Mouse (Mus musculus): ENCODE measurements around the gene Nrg4.
A peak's percentile ranks its signal among the peaks of the same experiment; 100 is the strongest.

The Nrg4 gene

GRCm38 (mm10) chr9:55322641-55323040 lies 4.0 kb downstream of the Nrg4 start:
- no peak for DNase-seq (ENCODE audit: low spot score in 2 of 2)

GRCm38 (mm10) chr9:55313619-55314261 lies 12.9 kb downstream of the Nrg4 start:
- no peak for DNase-seq (ENCODE audit: low spot score in 2 of 2)

GRCm38 (mm10) chr9:55311560-55311959 lies 15.1 kb downstream of the Nrg4 start:
- peak; percentile 25 to 74 for DNase-seq (ENCODE audit: low spot score in 2 of 2)

DNA sequence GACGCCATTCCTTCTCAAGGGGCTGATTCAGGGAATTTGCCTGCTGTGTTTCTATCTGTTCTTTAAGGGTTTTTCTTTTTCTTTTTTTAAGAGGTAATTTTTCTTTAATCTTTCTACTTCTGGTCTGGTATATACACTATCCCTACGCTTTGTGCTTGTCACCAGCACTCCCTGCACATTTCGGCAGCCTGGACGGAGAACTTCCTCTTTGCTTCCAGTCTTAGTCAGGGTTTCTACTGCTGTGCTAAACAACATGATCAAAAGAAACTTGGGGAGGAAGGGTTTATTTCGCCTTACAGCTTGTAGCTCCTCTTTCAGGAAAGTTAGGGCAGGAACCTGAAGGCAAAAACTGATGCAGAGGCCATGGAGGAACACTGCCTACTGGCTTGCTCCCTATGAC lies 18.2 kb downstream of the Nrg4 start:
- DNase-seq (ENCODE audit: low spot score in 2 of 2): no peak

- DNase-seq (ENCODE audit: low spot score in 2 of 2): no peak
Observed at GRCm38 (mm10) chr9:55307557-55307956, 19.1 kb downstream of the Nrg4 start.

- no peak for DNase-seq (ENCODE audit: low spot score in 2 of 2)
Observed at GRCm38 (mm10) chr9:55307066-55307465, 19.6 kb downstream of the Nrg4 start.

GRCm38 (mm10) chr9:55296221-55296620 lies 30.4 kb downstream of the Nrg4 start:
- DNase-seq (ENCODE audit: low spot score in 2 of 2): no peak

- DNase-seq (ENCODE audit: low spot score in 2 of 2): no peak
Observed at GRCm38 (mm10) chr9:55291966-55292365, 34.7 kb downstream of the Nrg4 start.

DNA sequence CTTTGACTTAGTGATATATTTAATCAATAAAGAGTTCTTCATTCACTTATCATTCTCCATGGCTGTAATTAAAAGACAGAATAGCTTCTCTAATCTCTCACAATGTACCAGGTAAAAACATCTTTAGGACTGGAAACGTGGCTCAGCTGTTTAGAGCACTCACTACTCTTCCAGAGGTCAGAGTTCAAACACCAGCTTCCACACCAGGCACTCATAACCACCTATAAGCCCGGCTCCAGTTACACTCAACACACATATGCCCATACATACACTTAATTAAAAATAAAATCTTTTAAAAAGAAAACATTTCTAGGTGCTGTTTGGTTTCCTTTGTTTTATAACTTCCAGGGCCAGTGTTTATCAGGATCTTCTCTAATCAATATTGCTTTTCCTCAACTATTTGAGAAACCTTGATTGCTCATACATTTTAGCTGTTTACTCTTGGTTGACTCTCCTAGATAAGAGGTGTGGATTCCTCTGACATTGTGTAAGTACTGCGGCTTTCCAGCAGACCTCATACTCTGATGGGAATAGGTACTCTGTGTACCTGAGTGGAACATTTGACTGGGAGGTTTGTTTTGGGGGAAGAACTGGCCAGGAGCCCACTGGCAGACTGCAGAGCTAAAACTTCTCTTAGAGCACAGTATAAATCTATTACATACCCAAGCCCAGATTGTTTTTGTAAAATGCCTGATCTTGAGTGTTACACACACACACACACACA lies 37.0 kb downstream of the Nrg4 start:
- no peak for DNase-seq (ENCODE audit: low spot score in 2 of 2)

DNA sequence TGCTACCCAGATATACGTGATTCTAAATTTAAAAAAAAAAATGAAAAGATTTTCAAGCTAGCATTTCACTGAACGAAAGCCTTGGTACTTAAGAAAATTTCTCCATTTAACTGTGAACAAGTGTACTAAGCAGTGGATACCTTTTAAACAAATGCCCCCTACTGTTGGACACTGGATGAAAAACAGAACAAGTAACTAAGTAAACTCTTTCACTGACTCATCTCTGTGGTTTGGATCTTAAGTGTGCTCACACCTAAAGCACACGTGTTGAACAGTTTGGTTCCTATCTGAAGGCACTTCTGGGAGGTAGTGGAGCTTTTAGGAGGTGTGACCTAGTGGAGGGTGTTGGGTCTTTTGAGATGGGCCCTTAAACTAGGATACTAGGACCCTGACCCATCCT lies 41.4 kb downstream of the Nrg4 start:
- DNase-seq (ENCODE audit: low spot score in 2 of 2): no peak

DNA sequence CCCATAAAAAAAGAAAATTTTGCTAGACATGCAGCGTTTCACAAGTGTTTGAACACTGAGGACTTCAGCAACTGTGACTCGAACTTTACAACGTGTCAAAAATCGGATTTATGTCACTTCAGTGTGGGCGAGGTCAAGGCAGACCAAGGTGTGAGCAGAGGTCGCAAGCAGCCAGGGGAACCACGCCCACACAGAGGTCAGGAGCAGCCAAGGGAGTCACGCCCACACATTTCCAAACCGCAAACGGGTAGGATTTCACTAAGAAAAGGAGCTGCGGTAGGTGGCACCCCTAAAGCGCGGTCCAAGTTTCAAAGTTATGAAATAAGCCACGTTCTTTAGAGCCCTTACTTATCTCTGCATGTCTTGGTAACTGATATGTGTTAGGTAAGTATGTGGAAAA lies 43.1 kb downstream of the Nrg4 start:
- DNase-seq (ENCODE audit: low spot score in 2 of 2): peak in 1 of 2 experiments; percentile 7

- DNase-seq (ENCODE audit: low spot score in 2 of 2): no peak
Observed at GRCm38 (mm10) chr9:55279114-55279825, 47.4 kb downstream of the Nrg4 start.

- no peak for DNase-seq (ENCODE audit: low spot score in 2 of 2)
Observed at GRCm38 (mm10) chr9:55277562-55277961, 49.1 kb downstream of the Nrg4 start.

DNA sequence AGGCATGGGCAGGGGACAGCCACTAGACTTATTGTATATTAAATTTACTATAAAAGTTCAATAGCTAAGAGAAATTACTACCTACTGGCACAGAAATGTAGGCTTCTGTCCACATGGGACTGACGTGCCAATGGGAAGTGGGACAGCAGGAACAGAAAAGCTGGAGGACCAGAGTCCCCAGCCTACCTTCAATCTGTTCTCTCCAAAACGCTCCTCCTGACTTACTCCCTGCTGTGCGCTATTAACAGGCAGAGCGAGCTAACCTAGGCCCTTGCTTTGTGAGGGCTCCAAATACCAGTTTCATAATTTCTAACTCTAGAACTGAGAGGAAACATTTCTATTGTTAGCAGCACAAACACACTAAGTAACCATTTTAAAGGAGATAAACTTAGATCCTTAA lies 52.7 kb downstream of the Nrg4 start:
- no peak for DNase-seq (ENCODE audit: low spot score in 2 of 2)

DNA sequence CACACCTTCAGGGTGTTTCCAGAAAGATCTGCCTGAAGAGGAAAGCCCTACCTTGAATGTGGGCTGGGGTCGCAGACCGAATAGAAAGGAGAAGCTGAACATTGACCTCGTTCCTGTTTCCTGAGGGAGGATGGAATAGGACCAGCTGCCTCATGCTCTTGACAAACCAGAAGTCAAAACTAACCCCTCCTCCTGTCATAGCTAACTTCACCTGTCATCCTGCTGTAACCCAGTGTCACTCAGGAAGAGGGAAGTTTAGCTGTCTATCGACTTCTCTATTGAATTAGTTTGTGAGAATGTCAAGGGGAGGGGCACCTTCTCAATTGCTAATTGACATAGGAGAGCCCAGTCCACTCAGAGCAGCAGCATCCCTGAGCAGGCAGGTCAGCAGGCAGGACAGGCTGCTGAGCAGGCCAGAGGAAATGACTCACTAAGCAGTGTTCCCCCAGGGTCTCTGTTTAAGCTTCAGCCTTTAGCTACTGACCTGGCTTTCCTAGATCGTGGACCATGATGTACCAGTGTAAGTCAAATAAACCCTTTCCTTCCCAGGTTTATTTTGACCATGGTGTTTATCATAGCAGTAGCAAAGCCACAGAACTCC lies 54.6 kb downstream of the Nrg4 start:
- no peak for DNase-seq (ENCODE audit: low spot score in 2 of 2)

DNA sequence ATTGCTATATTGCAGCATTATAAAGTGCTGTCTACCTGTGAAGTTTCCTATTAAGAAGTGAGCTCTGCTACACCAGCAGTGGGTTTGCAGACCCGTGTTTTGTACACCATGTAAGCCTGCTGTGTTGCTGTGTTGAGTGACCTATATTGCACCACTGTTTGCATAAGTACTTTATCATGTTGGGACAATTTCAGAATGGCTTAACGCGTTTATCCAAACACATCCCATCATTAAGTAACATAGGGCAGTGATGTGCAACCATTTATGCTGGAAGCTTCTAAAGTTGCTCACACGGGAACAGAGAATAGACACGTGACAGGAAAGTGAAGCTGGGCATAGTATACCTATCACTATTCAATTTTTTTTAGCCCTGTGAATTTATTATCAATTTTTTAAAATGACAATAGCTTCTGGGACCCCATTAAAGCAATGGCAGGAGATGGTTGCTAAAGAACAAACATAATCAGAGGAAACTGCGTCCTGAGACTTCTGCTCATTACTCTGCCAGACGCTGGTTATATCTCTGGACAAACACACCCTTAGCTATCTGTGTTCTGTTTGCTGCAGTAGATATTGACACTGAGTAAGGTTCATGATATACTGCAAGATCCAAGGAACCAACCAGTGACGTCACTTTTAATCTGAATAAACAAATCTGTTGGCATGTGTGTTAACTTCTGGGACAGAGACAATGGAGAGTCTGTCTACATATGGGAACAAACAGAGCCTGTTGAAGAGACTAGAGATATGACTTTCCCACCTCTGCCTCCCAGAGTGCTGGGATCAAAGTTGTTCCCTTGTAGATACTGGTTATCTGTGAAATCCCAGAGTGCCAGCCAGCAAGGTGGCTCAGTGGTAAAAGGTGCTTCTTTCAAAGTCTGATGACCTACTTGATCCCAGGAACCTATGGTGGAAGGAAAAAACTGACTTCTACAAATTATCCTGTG lies 62.0 kb downstream of the Nrg4 start:
- DNase-seq (ENCODE audit: low spot score in 2 of 2): no peak

DNA sequence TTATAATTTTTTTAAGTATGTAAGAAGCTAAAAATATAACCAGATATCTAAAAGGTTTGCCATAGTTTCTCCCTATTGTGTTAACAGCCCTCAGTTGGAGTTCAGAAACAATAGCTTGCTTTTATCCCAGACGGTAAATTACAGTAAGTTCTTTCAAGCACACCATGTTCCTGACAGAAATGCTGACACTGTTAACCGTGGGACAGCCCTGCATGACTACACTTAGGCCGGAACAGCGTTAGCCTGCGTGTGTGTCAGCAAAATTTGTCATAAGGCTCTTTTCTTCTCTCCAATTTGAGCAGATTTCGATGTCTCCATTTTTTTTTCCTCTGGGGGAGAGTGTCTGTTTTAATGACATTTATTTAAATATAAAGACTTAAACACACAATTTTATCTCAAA lies 66.9 kb downstream of the Nrg4 start:
- DNase-seq (ENCODE audit: low spot score in 2 of 2): no peak

DNA sequence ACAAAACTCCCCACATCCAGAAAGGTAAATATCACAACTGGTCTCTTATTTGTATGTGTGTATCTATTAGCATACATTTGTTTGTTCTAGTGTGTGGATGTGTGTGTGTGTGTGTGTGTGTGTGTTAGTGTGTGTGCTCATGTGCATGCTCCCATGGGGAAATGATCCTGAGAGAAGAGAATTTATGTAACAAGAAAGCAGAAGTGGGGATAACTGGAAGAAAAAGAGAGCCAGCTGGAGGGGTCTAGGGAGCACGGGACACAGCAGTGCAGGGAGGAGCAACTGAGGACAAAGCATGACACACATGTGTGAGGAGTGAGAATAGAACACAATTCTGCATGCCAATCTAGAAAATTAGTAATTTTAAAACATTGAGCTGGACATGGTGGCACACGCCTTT lies 69.5 kb downstream of the Nrg4 start:
- no peak for DNase-seq (ENCODE audit: low spot score in 2 of 2)

DNA sequence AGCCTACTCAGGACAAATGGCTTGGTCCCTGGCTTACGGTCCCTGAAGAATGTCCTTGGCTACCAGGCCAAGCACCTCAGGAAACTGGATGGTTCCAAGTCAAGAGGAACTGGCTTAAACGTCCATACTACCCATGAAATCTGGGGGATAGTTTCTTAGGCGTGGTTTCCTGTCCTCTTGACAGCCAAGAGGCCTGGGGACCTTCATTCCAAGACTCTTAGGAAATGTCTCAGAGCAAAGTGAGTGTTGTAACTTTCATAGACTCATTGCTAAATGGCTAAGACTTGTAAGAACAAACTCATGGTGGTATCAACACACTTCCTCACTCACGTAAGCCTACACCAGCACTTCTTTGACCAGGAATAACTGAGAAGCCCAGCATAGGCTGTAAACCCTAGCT lies 71.0 kb downstream of the Nrg4 start:
- DNase-seq (ENCODE audit: low spot score in 2 of 2): no peak

DNA sequence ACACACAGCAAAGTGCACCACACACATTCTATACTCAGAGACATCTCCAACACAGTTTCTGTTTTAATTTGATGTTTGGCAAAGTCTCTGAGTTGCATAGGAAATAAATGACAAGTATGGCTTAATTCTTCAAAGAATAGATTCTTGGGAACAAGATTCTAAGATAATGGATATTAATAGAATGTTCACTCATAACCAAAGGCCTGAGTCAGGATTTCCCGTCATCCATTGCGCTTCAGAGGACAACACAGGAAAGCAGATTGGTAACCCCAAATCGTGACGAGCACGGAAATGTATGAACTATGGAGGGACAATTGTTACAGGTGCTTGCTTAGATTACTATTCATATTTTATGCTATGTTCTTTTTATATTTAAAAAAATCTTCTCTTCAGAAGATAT lies 71.6 kb downstream of the Nrg4 start:
- no peak for DNase-seq (ENCODE audit: low spot score in 2 of 2)

- no peak for DNase-seq (ENCODE audit: low spot score in 2 of 2)
Observed at GRCm38 (mm10) chr9:55253849-55254248, 72.8 kb downstream of the Nrg4 start.
